Mouse (Mus musculus): Measurements from ENCODE around the gene Adgrb2. TPM values are rescaled to one million over a fixed set of nuclear protein-coding genes. Genes with fewer than 3 reads are reported as not detected.

Adgrb2 gene
- 5.6 and 7.3 TPM in 2 replicates for polyA plus RNA-seq (2016; fragmentation: Nextera tagmentation; extraction: Ambion mirVana)

DNA sequence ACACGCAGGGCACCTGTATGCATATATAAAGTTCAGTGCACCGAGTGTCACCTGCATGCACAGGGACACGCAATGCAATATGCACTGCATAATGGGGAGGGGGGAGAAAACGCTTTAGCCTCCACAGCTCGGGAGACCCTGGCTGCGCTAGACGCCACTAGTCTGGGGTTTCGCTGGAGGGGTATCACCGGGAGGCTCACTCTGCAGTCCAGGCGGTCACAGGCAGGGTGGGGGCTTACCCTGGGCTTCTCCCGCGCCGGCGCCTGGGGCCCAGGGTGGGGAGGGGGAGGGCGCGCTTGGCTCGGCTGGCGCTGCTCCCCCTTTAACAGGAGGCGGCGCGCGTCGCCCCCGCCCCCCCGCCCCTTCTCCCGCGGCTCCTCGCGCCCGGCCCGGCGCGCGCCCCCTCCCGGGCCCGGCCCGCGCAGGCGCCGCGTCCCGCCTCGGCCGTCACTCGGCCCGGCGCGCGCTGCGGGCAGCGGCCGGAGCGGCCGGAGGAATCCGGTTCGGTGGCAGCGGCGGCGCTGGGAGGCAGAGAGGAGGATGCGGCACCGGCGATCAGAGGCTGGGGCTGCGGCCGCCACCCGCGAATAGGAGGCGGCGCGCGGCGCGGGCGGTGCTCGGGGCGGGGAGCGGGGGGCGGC, at the start of gene Adgrb2:
Adgrb2 (plus strand) TSS at position 450 of the 641 bp plus-strand sequence.
- Histone ChIP-seq H3K9ac (peak within 1 kb of the TSS; percentile 82), H3K27me3 (peaks cover 83% of the 10 kb centered on the region), H3K4me1 (peaks cover 80% of the 10 kb centered on the region), H3K27ac (peak within 1 kb of the TSS; percentile 70; the same call in 1 of the 2 replicates), H3K9me3 (no peaks in the 10 kb centered on the region), H3K4me3 (replicated peaks) (peak within 1 kb of the TSS; percentile 77), H3K4me2 (peak within 1 kb of the TSS; percentile 96), H3K36me3 (replicated peaks) (no peaks in the 10 kb centered on the region)
- WGBS, result under 1% methylated on average over 32 of the region's 77 CpGs
- ATAC-seq (ENCODE audit: low FRiP score), result peak; percentile 36

DNA sequence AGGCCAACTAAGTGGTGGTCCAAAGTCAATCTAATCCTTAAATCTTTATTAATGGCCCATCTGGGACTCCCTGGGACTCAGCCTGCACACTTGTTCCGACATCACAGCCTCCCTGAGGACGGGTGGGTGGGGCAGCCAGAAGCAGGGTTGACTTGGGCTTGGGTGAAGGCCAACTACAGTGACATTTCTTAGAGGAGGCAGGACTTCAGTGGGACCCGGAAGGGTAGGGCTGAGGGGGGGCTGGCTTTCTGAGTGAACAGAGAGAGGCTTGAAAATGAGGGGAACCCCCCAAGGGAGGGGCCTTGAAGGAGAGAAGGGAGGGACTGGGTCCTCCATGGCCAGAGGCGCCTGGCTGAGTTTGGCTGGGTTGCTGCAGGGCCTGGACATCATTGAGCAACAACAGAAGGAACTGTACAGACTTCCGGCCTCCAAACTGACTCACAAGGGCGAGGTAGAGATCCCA, 33.3 kb upstream of the Adgrb2 start:
- no peak for ATAC-seq (ENCODE audit: low FRiP score)
- Histone ChIP-seq H3K27ac (no peak overlapping the region), H3K4me3 (replicated peaks) (no peak overlapping the region), H3K4me2 (no peak overlapping the region), H3K27me3 (peaks cover 8% of the 10 kb centered on the region), H3K9me3 (no peaks in the 10 kb centered on the region), H3K4me1 (no peaks in the 10 kb centered on the region), H3K9ac (no peak overlapping the region), H3K36me3 (replicated peaks) (no peaks in the 10 kb centered on the region)
- WGBS, result 76% methylated on average over 6 of the region's 6 CpGs

DNA sequence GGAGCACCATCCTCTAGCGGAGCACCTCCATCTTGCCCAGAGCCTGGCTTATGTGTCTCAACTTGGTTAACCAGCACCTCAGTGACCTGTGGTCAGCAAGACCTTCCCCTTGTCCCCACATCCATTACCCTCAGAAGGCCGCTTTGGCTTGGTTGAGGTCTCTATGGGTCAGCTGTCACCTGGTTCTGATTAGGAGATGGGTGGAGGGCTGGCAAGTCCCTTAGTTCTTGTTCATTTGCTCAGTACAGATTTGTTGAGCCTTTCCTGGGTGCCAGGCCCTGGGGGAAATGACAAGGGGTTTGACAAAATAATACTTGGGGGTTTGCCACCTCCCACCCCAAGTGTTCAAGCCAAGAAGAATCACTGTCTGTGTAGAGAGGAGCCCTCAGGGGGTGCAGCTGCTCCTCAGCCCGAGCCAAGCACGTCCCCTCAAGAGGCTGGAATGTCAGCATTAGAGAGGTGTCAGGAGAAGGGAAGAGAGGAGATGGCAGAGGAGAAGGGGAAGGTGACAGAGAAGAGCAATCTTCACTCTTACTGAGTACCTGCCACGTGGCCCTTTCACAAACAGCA, 32.3 kb upstream of the Adgrb2 start:
- H3K27me3 ChIP-seq, result peaks cover 8% of the 10 kb centered on the region
- no peak overlapping the region for H3K4me2 ChIP-seq
- H3K4me1 ChIP-seq, result no peaks in the 10 kb centered on the region
- 61% methylated on average over 5 of the region's 5 CpGs for WGBS
- H3K9ac ChIP-seq, result no peak overlapping the region
- no peaks in the 10 kb centered on the region for H3K36me3 ChIP-seq (replicated peaks)
- H3K9me3 ChIP-seq, result no peaks in the 10 kb centered on the region
- no peak overlapping the region for H3K4me3 ChIP-seq (replicated peaks)
- no peak overlapping the region for H3K27ac ChIP-seq
- no peak for ATAC-seq (ENCODE audit: low FRiP score)

DNA sequence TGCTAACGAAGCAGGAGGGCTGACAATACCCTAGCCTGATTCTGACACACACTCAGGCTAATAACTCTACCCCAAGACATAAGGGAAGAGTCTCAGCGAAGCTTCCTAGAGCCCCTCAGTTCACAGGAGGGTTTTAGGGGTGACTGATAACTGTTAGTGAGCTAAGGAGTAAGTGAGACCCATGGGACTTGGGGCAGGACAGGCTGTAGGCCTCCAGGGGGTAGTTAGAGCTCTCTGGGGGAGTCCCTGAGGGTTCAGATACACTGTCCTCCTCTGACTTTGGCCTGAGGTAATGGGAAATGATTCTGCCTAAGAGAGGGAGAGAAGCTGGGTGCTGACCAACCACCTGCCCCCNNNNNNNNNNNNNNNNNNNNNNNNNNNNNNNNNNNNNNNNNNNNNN, 30.1 kb upstream of the Adgrb2 start:
- peaks cover 4% of the 10 kb centered on the region for H3K4me1 ChIP-seq
- no peak for ATAC-seq (ENCODE audit: low FRiP score)
- H3K36me3 ChIP-seq (replicated peaks), result no peaks in the 10 kb centered on the region
- H3K27me3 ChIP-seq, result peaks cover 9% of the 10 kb centered on the region
- H3K9ac ChIP-seq, result no peak overlapping the region
- 55% methylated on average over 2 of the region's 2 CpGs for WGBS
- no peak overlapping the region for H3K4me2 ChIP-seq
- H3K27ac ChIP-seq, result no peak overlapping the region
- no peak overlapping the region for H3K4me3 ChIP-seq (replicated peaks)
- no peaks in the 10 kb centered on the region for H3K9me3 ChIP-seq

DNA sequence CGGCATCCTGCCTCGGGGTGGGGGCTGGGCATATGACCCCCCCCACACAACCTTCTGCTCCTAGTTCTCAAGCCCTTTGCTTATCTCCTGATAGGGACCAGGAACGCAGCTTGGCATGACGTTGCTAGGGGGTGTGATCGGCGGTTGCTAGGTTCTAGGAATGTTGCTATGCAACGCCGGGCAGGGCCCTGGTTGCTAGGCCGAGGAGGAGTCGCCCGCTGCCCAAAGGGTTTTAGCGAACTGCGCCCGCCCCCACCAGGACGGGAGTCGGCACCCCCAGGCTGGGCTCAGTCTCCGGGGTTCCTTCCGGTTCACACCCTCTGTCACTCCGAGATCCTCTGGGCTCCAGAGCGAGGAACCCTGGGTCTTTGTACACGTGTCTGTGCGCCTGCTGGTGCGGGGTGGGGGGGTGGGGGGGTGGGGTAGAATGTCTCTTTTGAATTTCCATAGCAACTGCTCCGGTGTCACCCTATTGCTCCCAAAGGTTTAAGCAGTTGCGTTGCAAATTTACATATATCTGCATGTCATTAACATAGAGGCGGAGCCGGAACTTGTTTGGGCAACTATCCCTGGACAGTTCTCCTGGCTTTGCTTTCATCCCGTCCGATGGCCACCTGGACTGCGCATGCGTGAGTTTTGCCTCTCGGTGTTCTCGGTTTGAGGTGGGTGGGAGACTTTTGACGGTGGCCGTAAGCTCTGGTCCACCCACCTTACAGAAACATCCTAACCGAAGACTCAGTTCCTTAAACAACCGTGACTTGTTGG, 24.3 kb upstream of the Adgrb2 start:
- Histone ChIP-seq H3K4me2 (peak overlapping the region; percentile 90), H3K27me3 (peaks cover 18% of the 10 kb centered on the region), H3K27ac (peak overlapping the region; percentile 61), H3K4me1 (peaks cover 33% of the 10 kb centered on the region), H3K9me3 (no peaks in the 10 kb centered on the region), H3K9ac (peak overlapping the region; percentile 50), H3K4me3 (replicated peaks) (peak overlapping the region; percentile 43), H3K36me3 (replicated peaks) (no peaks in the 10 kb centered on the region)
- peak; percentile 88 for ATAC-seq (ENCODE audit: low FRiP score)
- WGBS, result under 1% methylated on average over 37 of the region's 37 CpGs

DNA sequence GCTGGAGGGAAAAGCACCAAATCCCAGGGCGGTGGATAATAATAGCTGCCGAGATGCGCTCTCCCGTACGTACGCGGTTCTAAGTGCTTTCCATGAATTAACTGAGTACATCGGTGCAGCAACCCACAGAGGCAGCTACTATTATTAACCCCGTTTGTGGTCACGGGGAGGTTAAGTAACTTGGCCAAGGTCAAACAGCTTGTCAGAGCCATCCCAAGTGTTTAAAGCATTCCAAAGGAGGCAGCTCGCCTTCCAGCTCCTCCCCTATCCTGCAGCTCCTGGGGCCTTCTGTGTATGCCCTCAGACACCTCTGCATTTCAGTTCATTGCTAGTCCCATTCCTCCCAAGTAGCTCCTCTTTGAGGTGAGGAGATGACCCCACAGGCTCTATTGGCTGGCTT, 19.4 kb upstream of the Adgrb2 start:
- no peak overlapping the region for H3K9ac ChIP-seq
- 66% methylated on average over 11 of the region's 11 CpGs for WGBS
- H3K27me3 ChIP-seq, result peaks cover 14% of the 10 kb centered on the region
- no peak for ATAC-seq (ENCODE audit: low FRiP score)
- no peaks in the 10 kb centered on the region for H3K36me3 ChIP-seq (replicated peaks)
- peaks cover 63% of the 10 kb centered on the region for H3K4me1 ChIP-seq
- no peak overlapping the region for H3K4me2 ChIP-seq
- H3K27ac ChIP-seq, result 0 out of 2 replicates have a peak overlapping the region, but pooled peaks have one; percentile 82
- no peak overlapping the region for H3K4me3 ChIP-seq (replicated peaks)
- H3K9me3 ChIP-seq, result no peaks in the 10 kb centered on the region

DNA sequence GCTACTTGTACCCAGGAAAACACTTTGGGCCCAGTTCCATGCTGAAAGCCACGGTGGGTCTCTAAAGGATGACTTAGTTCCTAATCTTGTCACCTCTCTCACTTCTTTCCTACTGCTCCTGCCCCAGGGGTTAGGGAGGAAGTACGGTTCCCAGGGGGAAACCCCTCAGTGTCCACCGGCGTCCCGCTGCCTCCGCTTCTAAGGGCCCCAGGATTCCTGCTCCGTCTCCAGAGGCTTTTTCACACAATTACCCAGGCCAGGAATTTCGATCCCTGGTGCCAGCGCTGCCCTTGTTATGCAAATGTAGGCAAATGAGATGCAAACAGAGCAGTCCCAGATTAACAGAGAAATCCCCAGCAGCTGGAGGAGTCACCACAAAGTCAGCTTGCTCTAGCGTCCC, 18.5 kb upstream of the Adgrb2 start:
- Histone ChIP-seq H3K27ac (peak overlapping the region; percentile 82), H3K27me3 (peaks cover 14% of the 10 kb centered on the region), H3K4me2 (peak overlapping the region; percentile 40), H3K4me3 (replicated peaks) (no peak overlapping the region), H3K4me1 (peaks cover 57% of the 10 kb centered on the region), H3K9ac (no peak overlapping the region), H3K36me3 (replicated peaks) (no peaks in the 10 kb centered on the region), H3K9me3 (no peaks in the 10 kb centered on the region)
- peak; percentile 34; the same call in 1 of the 2 replicates for ATAC-seq (ENCODE audit: low FRiP score)
- WGBS, result 4% methylated on average over 10 of the region's 10 CpGs

DNA sequence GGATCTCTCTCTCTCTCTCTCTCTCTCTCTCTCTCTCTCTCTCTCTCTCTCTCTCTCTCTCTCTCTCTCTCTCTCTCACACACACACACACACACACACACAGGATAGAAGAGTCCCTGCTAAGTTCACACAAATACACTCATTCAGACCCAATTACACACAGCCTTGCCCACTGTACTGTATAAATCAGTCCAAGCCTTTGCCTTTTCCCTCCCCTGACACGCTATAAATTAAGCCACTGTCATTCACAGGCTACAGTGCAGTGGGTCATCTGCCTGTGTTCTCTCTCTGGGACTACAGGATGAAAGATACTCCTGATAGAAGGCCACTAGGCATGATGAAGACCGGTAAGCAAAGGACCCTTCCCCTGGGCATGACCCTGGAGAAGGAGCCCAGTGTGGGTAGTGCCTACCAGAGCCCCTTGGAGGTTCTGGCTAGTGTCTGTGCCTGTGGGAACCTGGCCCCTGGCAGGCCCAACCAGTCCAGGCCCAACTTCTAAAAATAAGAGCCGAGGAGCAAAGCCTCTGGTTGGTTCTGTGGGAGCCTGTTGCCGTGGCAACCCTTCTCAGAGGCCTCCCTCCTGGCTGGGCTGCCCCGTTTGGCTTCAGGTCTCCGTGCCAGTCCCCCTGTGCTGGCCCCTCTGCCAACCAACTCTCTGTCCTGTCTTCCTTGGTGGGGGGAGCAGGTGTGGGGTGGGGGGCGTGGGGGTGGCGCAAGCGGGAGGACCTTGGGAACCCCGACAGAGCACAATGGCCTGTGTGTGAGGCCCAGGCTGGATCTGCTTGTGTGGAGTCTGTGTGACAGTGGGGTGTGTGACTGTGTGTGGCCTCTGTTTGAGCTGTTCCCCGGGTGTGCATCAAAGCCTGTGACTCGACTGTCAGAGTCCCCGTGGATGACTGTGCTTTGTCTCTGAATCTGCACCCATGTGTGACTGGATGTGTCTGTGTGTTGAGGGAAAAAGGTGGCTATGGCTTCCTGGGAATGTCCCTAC, 17.4 kb upstream of the Adgrb2 start:
- peak overlapping the region; percentile 82 for H3K27ac ChIP-seq
- no peaks in the 10 kb centered on the region for H3K36me3 ChIP-seq (replicated peaks)
- ATAC-seq (ENCODE audit: low FRiP score), result peak; percentile 79
- H3K9me3 ChIP-seq, result no peaks in the 10 kb centered on the region
- peak overlapping the region; percentile 2 for H3K9ac ChIP-seq
- 22% methylated on average over 13 of the region's 13 CpGs for WGBS
- H3K4me2 ChIP-seq, result peak overlapping the region; percentile 45
- H3K4me3 ChIP-seq (replicated peaks), result 0 out of 2 replicates have a peak overlapping the region, but pooled peaks have one; percentile 7
- H3K4me1 ChIP-seq, result peaks cover 59% of the 10 kb centered on the region
- H3K27me3 ChIP-seq, result peaks cover 16% of the 10 kb centered on the region

DNA sequence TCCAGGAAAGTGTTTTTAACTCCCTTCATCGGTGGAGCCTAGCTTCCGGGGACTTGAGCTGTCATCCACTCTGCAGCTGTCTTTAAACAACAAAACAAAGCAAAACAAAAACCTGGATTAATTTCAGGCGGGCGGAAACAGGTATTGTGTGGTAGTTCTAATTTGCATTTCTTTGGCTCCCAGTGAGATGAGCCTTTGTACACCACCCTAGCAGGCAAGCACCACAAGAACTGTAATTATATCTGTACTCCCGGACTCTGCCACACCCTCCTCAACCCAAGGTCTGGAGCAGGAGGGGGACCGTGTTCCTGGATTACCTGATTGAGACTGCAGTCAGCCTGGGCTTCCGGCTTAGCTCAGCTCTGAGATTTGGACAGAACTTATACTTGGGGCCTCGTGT, 14.5 kb upstream of the Adgrb2 start:
- H3K4me3 ChIP-seq (replicated peaks), result no peak overlapping the region
- H3K4me2 ChIP-seq, result no peak overlapping the region
- 13% methylated on average over 8 of the region's 8 CpGs for WGBS
- no peak for ATAC-seq (ENCODE audit: low FRiP score)
- H3K36me3 ChIP-seq (replicated peaks), result no peaks in the 10 kb centered on the region
- H3K9ac ChIP-seq, result no peak overlapping the region
- peaks cover 43% of the 10 kb centered on the region for H3K27me3 ChIP-seq
- no peaks in the 10 kb centered on the region for H3K9me3 ChIP-seq
- peaks cover 60% of the 10 kb centered on the region for H3K4me1 ChIP-seq
- peak overlapping the region; percentile 3; the same call in 1 of the 2 replicates for H3K27ac ChIP-seq

DNA sequence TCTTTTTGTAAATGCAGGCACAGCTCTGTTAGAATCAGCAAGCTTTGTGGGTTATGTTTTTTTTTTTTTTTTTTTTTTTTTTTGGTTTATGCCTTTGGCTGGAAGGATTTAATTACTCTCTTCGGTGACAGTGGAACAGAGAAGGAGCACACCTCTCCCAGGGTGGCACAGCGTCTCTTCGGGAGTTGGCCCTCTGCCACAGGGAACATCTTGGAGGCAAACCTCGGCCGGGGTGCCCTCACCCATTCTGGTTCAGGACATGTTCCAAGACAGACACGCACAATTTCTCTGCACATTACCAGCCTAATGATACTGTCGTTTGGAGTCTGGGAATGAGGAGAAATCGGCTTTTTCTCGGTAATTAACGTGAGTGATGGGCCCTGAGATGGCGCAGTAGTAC, 13.8 kb upstream of the Adgrb2 start:
- H3K4me3 ChIP-seq (replicated peaks), result no peak overlapping the region
- no peak for ATAC-seq (ENCODE audit: low FRiP score)
- peaks cover 50% of the 10 kb centered on the region for H3K27me3 ChIP-seq
- no peak overlapping the region for H3K27ac ChIP-seq
- WGBS, result 83% methylated on average over 11 of the region's 11 CpGs
- peaks cover 53% of the 10 kb centered on the region for H3K4me1 ChIP-seq
- H3K4me2 ChIP-seq, result no peak overlapping the region
- no peaks in the 10 kb centered on the region for H3K36me3 ChIP-seq (replicated peaks)
- no peaks in the 10 kb centered on the region for H3K9me3 ChIP-seq
- no peak overlapping the region for H3K9ac ChIP-seq

DNA sequence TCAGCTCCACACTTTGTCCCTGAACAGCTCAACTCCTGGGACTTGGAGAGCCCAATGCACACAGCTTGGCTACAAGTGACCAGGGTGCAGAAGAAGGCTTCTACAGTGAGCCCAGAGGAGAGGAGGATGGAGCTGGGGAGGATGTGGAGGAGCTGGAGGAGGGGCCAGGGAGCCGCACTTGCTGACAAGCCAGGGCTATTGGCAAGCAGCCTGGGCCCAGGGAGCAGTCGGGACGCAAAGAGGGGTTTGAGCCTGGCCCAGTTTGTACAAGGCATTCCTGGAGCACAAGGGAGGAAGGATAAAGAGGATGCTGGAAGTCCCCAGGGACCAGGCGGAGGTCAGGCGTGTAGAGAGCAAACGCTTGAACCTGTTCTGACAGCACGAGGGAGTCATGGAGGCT, 12.7 kb upstream of the Adgrb2 start:
- Histone ChIP-seq H3K27me3 (peaks cover 58% of the 10 kb centered on the region), H3K4me3 (replicated peaks) (no peak overlapping the region), H3K9me3 (no peaks in the 10 kb centered on the region), H3K36me3 (replicated peaks) (no peaks in the 10 kb centered on the region), H3K27ac (no peak overlapping the region), H3K9ac (no peak overlapping the region), H3K4me1 (peaks cover 42% of the 10 kb centered on the region), H3K4me2 (no peak overlapping the region)
- WGBS, result 45% methylated on average over 7 of the region's 7 CpGs
- no peak for ATAC-seq (ENCODE audit: low FRiP score)
